Mouse (Mus musculus) heart, postnatal 4 days (tissue): ENCODE data around the gene Atxn7l1. TPM values are rescaled to one million over a fixed set of nuclear protein-coding genes. Genes with fewer than 3 reads are reported as not detected.
A peak's percentile ranks its signal among the peaks of the same experiment; 100 is the strongest.

Experiments used
- DNase-seq: peaks from one replicate; pipeline ENCODE4 v3.0.0; 2021
- total RNA-seq, 2 experiments: library from RNA; stranded (reverse); gene quantifications; 2 replicates each; pipeline ENCODE4 v1.2.3; 2021

Atxn7l1 gene
- total RNA-seq, 2 experiments from 2014 or later, result 16.8 to 17.5 TPM

DNA sequence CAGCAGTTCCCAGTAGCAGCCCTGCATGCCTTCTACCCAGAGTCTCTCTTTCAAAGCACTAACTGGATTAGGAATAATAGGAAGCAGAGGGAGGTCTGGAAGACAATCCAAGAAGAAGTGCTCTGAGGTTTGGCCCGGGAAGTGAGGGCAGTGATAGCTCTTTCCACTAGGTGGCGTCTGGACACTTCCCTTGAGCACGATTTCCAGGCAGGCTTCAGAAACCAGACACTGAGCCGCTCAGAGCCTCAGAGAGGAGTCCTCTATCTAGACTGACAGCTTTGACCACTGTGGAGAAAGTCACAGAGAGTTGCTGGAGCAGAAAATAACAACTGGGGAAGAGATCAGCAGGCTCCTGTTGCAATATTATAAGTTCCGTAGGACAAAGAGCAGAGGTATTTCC, 241.3 kb downstream of the Atxn7l1 start:
- DNase-seq, result peak; percentile 72

DNA sequence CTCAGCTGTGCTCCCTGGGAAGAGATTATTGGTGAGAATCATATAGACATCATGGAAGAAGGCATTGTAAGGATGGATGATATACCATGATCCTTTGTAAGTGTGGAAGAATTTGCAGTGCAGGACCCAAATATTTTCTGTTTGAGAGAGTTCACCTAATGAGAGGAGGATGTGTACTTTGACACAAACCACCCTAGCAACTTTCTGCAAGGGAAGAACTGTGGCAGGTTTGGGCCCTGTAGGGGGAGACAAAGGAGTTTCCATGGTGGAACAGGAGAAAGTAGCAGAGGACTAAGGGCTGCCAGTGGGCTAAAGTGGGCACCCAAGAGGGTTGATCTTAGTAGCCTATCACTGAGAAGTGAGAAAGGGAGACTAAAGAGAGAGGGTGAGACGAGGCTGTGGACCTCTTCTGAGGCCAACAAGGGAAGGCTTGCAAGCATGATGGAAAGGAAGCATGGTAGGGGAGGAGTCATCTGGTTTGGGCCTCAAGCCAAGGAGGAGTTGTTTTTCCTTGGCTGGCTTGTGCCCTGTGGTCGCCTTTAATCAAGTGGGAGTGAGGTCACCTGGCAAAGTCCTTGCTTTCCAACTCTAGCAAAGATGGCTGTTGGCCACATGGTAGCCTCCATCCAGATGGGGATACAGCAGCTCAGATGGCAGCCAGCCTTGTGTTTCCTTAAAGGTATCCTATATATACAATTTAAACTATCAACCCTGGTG, 243.5 kb downstream of the Atxn7l1 start:
- no peak for DNase-seq

DNA sequence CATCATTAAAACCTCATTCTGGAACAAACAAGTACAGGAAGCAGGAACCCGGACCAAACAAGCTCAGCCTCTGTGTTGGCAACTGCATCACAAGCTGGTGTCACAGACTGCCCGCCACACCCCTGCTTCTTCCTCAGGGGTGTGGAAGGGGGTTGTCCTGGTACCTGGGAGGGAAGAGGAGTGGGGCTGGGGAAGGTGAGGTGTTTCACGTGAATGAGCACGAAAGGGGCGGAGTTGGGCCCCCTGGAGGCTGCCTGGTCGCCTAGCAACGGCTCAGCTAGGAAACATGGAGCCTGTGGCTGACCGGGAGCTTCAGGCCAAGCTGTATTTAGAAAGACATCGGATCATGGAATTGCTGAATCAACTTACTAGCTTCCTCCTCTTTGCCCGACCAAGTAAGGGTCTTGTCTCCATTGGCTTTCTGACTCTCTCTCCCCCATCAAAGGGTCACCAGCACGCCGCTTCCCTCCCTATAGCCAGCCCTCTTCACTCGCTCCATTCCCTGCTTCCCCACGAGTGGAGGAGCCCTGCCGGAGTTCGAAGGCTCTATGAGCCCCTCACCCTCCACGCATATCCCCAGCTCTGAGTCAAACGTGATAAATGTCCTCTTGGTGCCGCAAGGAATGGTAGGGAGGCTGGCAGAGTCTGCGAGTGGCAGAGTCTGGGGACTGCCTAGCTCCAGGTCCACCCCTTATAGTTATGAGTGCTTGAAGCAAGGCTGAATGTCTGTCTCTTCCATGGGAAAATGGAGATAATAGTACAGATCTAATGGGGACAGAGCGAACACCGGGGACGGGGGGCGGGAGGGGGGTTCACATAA, 247.5 kb downstream of the Atxn7l1 start, which contains the start of gene Efcab10:
Gene Efcab10 (plus strand): TSS at position 51 of the 820 bp plus-strand sequence.
- peak; percentile 13 for DNase-seq

DNA sequence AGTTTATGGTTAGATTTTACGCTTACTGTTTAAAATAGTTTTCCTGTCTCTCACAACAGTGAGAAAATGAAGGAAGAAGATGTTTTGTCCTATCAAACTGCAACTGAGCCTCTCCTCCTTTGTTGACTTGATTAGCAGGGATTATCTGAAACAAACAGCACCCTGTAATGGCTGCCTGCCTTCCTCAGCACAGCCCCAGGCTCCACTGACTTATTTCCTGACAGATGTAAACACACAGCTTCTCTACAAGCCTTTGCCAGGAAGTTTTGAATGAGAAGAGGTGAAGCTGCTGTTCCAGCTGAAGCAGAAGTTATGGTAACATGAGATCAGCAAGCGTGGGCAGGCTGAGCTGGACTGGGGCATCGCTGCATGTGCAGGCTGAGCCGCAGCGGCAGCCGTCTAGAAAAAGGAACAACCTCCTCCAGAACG, 255.8 kb downstream of the Atxn7l1 start:
- DNase-seq, result no peak

DNA sequence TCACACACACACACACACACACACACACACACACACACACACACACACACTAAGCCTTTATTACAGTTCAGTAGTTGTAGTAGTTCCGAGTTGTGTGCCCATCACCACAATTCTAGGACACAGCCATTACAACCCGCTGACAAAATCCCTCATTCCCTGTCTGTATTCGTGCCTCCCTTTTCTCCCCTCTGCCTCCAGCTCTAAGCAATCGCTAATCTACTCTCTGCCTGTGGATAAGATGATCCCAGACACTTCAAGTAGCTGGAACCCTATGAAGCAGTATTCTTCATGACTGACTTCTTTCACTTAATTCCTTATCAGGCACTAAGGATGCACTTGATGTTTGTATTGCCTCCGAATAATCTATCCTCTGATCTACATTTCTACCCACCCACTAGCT, 257.5 kb downstream of the Atxn7l1 start:
- DNase-seq, result no peak

DNA sequence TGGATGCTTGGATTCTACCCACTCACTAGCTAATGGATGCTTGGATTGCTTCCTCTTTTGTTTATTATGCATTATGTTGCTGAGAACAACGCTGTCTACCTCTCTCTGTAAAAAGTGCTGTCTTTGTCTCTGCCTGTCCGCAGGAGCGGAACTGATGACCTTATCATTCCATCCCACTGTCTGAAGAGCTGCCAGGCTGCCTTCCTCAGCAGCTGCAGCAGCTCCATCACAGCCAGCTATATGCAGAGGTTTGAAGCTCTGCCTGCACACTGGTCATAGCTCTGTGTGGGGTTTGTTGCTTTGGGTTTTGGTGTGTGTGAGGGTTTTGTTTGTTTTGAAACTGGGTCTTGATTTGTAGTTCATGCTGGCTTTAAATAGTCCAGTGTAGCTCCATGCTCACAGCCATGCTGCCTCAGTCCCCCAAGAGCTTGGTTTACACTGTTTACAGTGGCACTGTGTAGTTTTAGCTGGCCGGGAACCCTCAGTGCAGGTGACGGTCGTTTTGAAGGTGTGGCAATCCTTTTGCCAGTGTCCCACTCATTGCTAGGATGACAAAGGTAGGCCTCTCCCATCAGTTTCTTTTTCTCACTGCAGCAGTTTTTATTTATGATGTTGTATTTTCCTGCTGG, 258.0 kb downstream of the Atxn7l1 start:
- no peak for DNase-seq

DNA sequence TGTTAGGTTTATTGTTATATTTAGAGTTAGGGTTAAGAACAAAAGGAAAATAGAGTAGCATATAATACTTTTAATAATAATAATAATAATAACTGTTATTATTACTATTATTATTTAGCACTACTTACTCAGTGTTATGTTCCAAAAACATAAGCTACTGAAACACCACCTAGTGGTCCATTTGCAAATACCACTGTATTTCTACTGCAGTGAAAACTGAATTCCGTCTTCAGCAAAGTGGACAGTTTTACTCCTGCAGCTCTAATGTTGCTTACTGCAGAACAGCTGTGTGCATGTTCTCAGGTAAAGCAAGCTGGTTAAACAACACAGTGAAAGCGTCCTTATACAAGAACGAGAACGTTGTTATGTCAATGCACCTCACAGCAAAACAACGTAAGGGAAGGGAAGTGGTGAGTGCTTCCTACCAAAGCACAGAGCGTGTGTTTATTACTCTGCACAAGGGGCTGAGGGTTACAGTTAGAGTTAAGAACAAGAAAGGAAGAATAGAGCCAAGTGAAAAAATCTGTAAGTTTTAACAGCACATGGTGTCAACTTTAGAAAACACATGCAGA, 264.2 kb downstream of the Atxn7l1 start:
- DNase-seq, result no peak

Other genes starting within 250 kb of the Atxn7l1 start
- 10 to 100 TPM; 83.3 to 87.0 TPM for gene Sypl, start 193.8 kb upstream of the Atxn7l1 start, total RNA-seq
- not detected for gene Cdhr3, start 54.8 kb upstream of the Atxn7l1 start, total RNA-seq
- gene Efcab10, start 247.2 kb downstream of the Atxn7l1 start, total RNA-seq, result not detected